Mouse (Mus musculus) kidney, adult 2 months (tissue): ENCODE results near the gene Camkv.

Experiments
- CTCF ChIP-seq: fragments of 200-500 bp; conservative IDR thresholded peaks from 2 replicates; pipeline ENCODE4 v1.5.1; 2011; ENCODE audit warnings: low read depth, mild to moderate bottlenecking, control low read depth, low read length, moderate library complexity, mixed read lengths; ENCODE audit not compliant: insufficient read depth, insufficient read length
- POLR2A ChIP-seq: fragments of 200-500 bp; IDR thresholded peaks from one replicate; pipeline ENCODE4 v1.6.1; 2011; ENCODE audit warnings: low read depth, low read length, control low read depth

DNA sequence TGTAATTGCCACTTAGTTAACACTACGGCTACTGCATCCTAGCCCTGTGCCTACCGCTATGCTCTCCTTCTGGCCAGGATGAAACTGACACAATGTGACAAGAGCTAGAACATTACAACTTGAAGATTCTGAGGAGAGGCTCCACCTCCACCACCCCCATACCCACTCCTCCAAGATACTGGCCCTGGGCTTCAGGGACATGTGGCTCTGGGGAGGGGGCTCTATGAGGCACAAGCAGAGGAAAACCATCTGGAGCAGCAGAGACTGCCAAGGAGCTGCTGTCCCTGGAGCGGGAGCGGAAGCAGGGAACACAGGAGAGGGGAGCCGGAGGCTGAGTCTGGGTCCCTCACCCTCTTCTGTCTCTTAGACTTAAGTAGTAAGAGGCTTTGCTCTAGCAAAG is 7.7 kb upstream of the Camkv start:
- TF ChIP-seq CTCF (no peak), POLR2A (no peak)
